Mouse (Mus musculus) heart, adult 2 months (tissue): ENCODE data around the gene Sult2a6.

Experiments used
- CTCF ChIP-seq: fragments of 200-600 bp; IDR thresholded peaks from 2 replicates; pipeline ENCODE4 v1.8.1; 2022; ENCODE audit warnings: antibody characterized with exemption, mild to moderate bottlenecking, moderate library complexity
- EP300 ChIP-seq: fragments of 200-500 bp; IDR thresholded peaks from 2 replicates; pipeline ENCODE4 v1.6.1; 2011; ENCODE audit warnings: low read depth, low read length, control low read depth; ENCODE audit not compliant: insufficient read depth
- POLR2A ChIP-seq: fragments of 200-500 bp; IDR thresholded peaks from 2 replicates; pipeline ENCODE4 v1.6.1; 2011; ENCODE audit warnings: mild to moderate bottlenecking, low read depth, low read length, control low read depth; ENCODE audit not compliant: insufficient read depth

DNA sequence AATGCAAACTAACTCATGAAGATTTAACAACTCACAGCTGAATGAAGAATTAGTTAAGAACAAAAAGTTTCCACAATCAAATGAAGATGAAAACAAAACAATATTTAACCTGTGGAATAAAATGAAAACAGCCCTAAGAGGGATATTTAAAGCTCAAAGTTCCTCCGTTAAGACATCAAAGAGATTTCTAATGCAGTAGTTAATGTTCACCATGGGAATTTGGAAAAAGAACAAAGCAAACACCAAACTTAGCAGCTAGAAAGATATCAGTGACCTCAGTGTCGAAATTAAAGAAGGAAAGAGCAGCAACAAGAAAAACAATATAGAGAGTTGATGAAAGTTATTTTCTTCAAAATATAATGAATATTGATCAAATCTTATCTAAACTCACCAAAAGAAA, 51.3 kb downstream of the Sult2a6 start:
- TF ChIP-seq CTCF = no peak
- no peak for TF ChIP-seq POLR2A
- no peak for TF ChIP-seq EP300
